Mouse (Mus musculus) skeletal muscle tissue, adult 2 months (tissue): ENCODE data around the gene Slc13a4.

Experiments used
- DNase-seq: peaks from one replicate; pipeline ENCODE4 v3.0.0-alpha.2; 2012; ENCODE audit warnings: low read depth, low spot score

The Slc13a4 gene

GRCm38 (mm10) chr6:35257626-35258190 lies 50.2 kb downstream of the Slc13a4 start:
- DNase-seq: no peak

GRCm38 (mm10) chr6:35256691-35257090 lies 51.2 kb downstream of the Slc13a4 start:
- peak; percentile 72 for DNase-seq

GRCm38 (mm10) chr6:35255017-35255416 lies 52.9 kb downstream of the Slc13a4 start:
- DNase-seq: no peak

GRCm38 (mm10) chr6:35254136-35254904 lies 53.6 kb downstream of the Slc13a4 start:
- DNase-seq: no peak

GRCm38 (mm10) chr6:35253474-35253873 lies 54.5 kb downstream of the Slc13a4 start:
- DNase-seq: no peak

GRCm38 (mm10) chr6:35252477-35253346 lies 55.2 kb downstream of the Slc13a4 start:
- peak; percentile 86 for DNase-seq

- no peak for DNase-seq
Observed at GRCm38 (mm10) chr6:35251807-35252476, 56.0 kb downstream of the Slc13a4 start.

- no peak for DNase-seq
Observed at GRCm38 (mm10) chr6:35245086-35245485, 62.8 kb downstream of the Slc13a4 start.

- no peak for DNase-seq
Observed at GRCm38 (mm10) chr6:35243989-35244388, 63.9 kb downstream of the Slc13a4 start.

GRCm38 (mm10) chr6:35243252-35243651 lies 64.7 kb downstream of the Slc13a4 start:
- DNase-seq: no peak

- no peak for DNase-seq
Observed at GRCm38 (mm10) chr6:35236108-35236785, 71.7 kb downstream of the Slc13a4 start.

- no peak for DNase-seq
Observed at GRCm38 (mm10) chr6:35229415-35229814, 78.5 kb downstream of the Slc13a4 start.

- no peak for DNase-seq
Observed at GRCm38 (mm10) chr6:35225696-35226095, 82.2 kb downstream of the Slc13a4 start.
